Mouse (Mus musculus) monocyte, adult 5-6 weeks (primary cell): ENCODE measurements at regions not wholly inside any gene's neighbourhood (a gene's known extent, or its start where the extent isn't known, plus 50 kb on each side); places are given as distances from the start of the nearest gene placed in this dataset.

ENCODE experiments used
- ATAC-seq: fragments of 153-309, 156-312 bp; replicated peaks from 2 replicates; pipeline ENCODE4 v1.8.0; 2017; ENCODE audit warnings: mild to moderate bottlenecking; ENCODE audit not compliant: low TSS enrichment, insufficient number of reproducible peaks, severe bottlenecking, poor library complexity, low FRiP score

DNA sequence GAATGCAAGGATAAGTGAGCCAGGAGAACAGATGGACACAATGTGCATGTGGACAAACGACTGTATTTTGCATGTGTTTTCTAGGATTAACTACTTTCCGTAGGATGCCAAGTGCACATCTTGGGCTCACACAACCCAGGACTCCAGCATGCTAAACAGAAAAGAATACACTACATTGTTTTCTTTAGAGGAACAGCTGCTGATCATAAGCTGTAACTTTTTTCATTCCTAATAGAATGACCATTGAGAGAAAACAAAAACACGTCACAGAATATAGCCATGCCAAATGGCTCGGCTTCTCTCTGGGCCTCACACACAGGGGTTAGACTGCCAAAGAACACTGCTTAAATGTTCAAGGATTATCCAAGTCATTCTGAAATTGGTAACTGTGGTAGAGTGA, 765.2 kb downstream of the Gsdmc2 start:
- no peak for ATAC-seq

GRCm38 (mm10) chr15:63071921-63072320, 773.1 kb downstream of the Gsdmc2 start:
- ATAC-seq = no peak

- no peak for ATAC-seq
Observed at GRCm38 (mm10) chr15:63067126-63067525, 777.9 kb downstream of the Gsdmc2 start.

DNA sequence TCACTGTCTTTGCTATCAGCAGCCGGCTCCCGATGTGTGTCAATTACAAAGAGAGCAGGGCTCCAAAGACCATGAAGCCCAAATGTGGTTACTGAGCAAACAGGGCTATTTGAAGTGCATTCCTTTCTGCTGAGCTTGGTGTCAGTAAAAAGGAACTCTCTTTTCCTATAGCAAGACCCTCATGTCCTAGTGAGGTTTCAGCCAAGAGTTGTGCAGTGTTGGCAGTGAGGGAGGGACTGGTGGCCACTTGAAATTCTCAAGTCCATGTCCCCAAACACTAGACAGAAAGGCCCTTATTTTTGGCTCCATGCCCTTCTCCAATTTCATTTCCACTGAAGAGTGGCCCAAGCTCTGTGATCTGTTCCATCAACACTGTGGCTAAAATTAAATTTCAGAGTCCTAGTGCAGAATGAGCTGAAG, 778.9 kb downstream of the Gsdmc2 start:
- ATAC-seq = no peak

DNA sequence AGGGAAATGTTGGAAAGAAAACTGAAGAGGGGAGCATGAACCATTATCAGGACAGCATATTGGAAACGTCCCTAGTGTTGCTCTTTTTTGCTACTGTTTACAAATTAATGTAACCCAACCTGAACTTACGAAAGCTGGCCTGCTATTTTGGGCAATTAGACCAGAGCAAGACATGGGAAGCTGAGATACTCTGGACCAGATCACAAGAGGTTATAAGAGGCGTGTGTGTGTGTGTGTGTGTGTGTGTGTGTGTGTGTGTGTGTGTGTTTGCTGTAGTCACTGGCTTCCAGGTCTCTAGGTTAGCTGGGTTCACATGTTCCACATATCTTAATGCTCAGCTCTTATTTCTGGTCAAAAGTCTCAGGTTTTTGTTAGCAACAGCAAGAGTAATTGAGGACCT, 783.1 kb downstream of the Gsdmc2 start:
- ATAC-seq = no peak

DNA sequence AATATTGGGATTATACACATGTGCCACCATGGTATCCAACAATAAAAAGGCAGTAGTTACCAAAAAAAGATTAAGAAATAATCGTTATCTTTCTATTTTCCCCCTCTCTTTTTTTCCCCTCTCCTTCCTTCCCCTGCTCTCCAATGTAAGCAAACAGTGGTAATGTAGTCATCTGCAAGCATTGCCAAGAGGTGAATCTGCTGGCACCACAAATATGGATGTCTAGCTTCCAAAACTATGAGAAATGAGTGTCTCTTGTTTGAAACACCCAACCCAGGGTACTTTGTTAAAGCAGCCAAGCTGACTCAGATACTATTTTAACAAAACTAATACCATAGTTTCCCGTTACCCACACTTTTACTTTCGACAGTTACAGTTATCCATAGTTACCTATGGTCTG, 784.2 kb downstream of the Gsdmc2 start:
- ATAC-seq = no peak

- no peak for ATAC-seq
Observed at GRCm38 (mm10) chr15:63052570-63053255, 792.3 kb downstream of the Gsdmc2 start.

DNA sequence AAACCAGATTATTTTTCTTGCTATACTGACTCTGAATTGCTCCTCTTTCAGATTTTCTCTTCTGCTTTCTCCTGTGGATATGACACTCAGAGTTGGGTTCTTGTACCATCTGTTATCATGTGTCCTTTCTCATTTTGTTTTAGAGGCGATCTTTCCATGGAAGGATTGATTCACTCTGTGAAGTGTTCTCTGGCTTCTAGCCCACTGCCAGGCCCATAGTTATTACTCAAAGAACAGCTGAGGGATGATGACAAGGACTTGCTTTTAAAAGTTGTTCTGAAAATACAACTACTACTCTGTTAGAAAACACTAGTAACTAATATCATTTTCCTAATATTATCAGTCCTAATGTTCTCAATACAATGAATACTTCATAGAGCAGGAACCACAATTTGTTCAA, 794.9 kb downstream of the Gsdmc2 start:
- ATAC-seq = no peak

DNA sequence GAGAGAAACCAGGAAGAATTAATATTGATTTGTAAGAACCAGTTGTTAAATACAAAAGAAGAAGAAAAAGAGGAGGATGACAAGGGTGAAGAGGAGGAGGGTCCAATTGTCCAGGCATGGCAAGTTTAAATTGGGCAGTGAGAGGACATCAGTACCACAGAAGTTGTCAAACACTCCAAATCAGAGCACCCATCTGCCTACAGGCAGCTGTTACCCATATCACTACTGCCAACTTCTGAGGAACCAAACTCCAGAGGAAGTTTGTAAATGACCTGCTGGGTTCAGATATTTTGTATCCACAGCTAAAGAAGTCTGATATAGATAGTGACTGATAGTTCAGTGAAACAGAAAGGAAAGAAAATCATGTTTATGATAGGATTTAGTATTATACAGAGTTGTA, 802.6 kb downstream of the Gsdmc2 start:
- ATAC-seq = no peak

- no peak for ATAC-seq
Observed at GRCm38 (mm10) chr15:63036241-63036640, 808.7 kb downstream of the Gsdmc2 start.

DNA sequence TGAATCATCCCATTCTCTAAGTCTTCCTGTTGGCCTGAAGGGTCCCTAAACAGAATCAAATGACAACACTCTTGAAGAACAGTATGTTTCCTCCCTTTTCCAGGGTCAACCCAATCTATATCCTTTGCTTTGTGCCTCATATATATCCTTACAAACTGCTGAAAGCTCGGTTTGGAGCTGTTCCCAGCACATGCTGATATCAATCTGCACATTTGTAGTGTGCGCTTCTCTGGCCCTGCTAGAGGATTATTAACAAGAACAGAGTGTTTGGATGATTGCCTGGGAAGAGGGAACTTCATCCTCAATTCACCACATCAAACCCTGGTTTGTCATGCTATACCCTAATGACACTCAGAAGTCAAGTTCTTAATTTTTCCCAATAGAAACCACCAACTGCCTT, 824.2 kb downstream of the Gsdmc2 start:
- no peak for ATAC-seq

GRCm38 (mm10) chr15:63017966-63018365, 827.0 kb downstream of the Gsdmc2 start:
- ATAC-seq = no peak

DNA sequence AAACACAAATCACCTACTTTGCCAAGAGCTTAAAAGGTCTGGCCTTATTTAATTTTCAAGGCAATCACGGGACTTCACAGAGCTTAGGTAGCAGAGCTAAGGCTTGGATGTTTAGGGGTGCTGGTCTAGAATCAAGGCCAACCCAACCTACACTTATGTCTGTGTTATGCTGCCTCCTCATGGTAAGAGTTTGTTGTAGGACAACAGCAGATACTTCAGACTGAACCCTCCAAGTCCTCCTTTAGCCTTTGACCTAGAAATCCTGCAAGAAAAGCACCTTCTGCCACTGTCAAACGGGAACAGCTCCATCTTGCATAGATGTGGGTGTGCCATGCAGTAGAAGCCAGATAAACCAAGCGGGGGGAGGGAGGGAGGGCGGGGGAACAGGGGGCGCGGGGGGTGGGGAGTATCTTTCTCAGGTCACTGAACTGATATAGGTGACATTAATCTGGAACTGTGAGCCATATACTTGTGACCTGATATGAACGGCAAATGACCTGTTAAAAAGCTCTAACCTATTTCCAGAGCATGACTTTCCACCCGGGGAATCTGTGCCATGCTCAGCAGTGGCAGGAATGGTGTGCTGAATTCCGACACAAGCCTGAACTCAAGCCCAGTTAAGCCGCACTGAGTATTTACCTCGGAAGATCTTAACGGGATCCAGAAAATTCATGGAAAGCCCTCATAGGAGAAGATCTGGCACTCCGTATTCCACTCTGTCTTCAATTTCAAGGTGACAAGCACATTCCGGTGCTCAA, 838.3 kb downstream of the Gsdmc2 start:
- ATAC-seq = no peak

DNA sequence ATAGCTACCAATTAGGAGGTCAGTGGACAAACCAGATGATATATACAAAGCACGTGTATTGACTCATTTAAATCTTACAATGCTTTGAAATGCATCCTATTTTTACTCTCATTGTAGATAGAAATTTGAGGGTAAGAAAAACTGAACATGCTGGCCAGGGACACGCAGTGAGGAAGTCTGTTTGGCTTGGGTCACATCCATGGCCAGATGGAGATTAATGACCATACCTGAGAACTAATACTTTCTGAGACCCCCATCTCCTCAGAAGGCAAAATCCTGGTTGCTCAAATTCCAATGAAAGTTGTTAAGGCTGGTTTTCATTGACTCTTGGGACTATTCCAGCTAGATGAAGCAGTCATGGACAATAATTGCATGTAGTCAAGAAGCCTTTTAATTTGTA, 850.3 kb downstream of the Gsdmc2 start:
- ATAC-seq = no peak

- no peak for ATAC-seq
Observed at GRCm38 (mm10) chr15:62986871-62987270, 858.1 kb downstream of the Gsdmc2 start.

DNA sequence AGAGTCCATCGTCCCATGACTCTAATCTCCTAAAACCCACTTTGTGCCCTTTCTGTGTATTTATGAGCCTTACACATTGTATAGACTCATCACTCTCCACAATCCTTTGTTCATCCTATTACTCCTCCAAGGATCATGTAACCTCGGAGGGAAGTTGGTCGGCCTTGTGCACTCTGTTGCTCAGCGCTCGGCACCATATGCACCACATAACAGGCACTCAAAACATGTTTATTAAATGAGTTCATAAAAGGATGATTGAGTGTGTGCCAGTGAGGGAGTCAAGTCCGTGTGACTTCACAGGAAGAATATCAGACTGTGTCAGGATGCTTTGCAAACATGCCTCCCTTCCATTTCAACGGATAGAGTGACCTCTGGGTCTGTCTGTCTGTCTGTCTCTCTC, 858.8 kb downstream of the Gsdmc2 start:
- no peak for ATAC-seq

DNA sequence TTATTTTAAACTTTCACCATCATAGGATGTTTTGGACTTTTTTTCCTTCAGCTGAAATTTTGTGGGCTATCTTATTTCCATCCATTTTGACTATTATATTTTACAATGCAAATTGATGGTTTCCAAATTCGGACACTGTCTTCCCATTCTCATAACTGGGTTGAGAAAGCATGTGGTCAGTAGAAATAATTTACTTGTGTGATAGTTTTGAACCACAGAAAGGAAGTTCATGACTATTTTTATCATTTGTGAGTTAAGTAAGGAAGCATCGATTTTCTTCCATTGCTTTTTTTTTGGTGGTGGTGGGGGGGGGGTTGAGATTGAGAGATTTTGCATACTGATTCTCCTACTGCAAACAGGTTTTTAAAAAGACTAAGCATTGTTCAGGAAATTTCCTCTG, 874.4 kb downstream of the Gsdmc2 start:
- ATAC-seq = no peak

GRCm38 (mm10) chr15:62962681-62963080, 882.3 kb downstream of the Gsdmc2 start:
- no peak for ATAC-seq

- ATAC-seq = no peak
Observed at GRCm38 (mm10) chr15:62960623-62961022, 884.4 kb downstream of the Gsdmc2 start.

- ATAC-seq = no peak
Observed at GRCm38 (mm10) chr15:62958506-62959330, 886.3 kb downstream of the Gsdmc2 start.
